Mouse (Mus musculus) intestine, embryonic 14.5 days (tissue): ENCODE data around the gene 7530416G11Rik. TPM values are rescaled to one million over a fixed set of nuclear protein-coding genes. Genes with fewer than 3 reads are reported as not detected.

Experiments
- ATAC-seq: fragments of 200-750 bp; cut with Nextera tagmentation; replicated peaks from 2 replicates; pipeline ENCODE4 v1.8.0; 2017; ENCODE audit warnings: low read depth, moderate number of reproducible peaks, moderate TSS enrichment, moderate library complexity; ENCODE audit not compliant: low FRiP score, low TSS enrichment
- DNase-seq: peaks from one replicate; pipeline ENCODE4 v3.0.0-alpha.2; 2018; ENCODE audit warnings: low spot score
- H3K27ac ChIP-seq: fragments of 300-500 bp; sonication (generic); 2 replicates; pipeline ENCODE4 v1.5.1; 2014; ENCODE audit warnings: low read depth, mild to moderate bottlenecking, control low read depth
- H3K27me3 ChIP-seq: fragments of 300-500 bp; sonication (generic); replicated peaks from 2 replicates; pipeline ENCODE4 v1.6.1; 2014; ENCODE audit warnings: low read length, control low read depth; ENCODE audit not compliant: control insufficient read depth, insufficient read depth
- H3K36me3 ChIP-seq: fragments of 300-500 bp; sonication (generic); 2 replicates; pipeline ENCODE4 v1.6.1; 2014; ENCODE audit warnings: low read length, control low read depth; ENCODE audit not compliant: control insufficient read depth, insufficient read depth
- H3K4me1 ChIP-seq: fragments of 300-500 bp; sonication (generic); replicated peaks from 2 replicates; pipeline ENCODE4 v1.6.1; 2014; ENCODE audit warnings: low read length, control low read depth, mixed read lengths; ENCODE audit not compliant: control insufficient read depth, insufficient read depth
- H3K4me2 ChIP-seq: fragments of 300-500 bp; sonication (generic); 2 replicates; pipeline ENCODE4 v1.6.1; 2014; ENCODE audit warnings: low read length
- H3K4me3 ChIP-seq: fragments of 300-500 bp; sonication (generic); 2 replicates; pipeline ENCODE4 v1.5.1; 2014; ENCODE audit warnings: low read depth, low read length, control low read depth, mixed read lengths
- H3K9ac ChIP-seq: fragments of 300-500 bp; sonication (generic); 2 replicates; pipeline ENCODE4 v1.6.1; 2014; ENCODE audit warnings: mild to moderate bottlenecking, low read length
- H3K9me3 ChIP-seq: fragments of 300-500 bp; sonication (generic); 2 replicates; pipeline ENCODE4 v1.6.1; 2016; ENCODE audit warnings: low read length, control low read depth; ENCODE audit not compliant: control insufficient read depth
- WGBS: fragments of 180-500 bp; shearing (Covaris S2); extraction: QIAGEN DNeasy Blood & Tissue Kit; methylation state at CpG from one replicate; pipeline ENCODE4 v1.1.7; 2014; 5-methylcytosine and 5-hydroxymethylcytosine counted together
- polyA plus RNA-seq: library from polyadenylated mRNA; unstranded; fragments of >200 nt; fragmentation: Nextera tagmentation; extraction: Ambion mirVana; gene quantifications from 2 replicates; pipeline ENCODE4 v1.2.1, GENCODE M21; 2014

7530416G11Rik gene
- polyA plus RNA-seq, 1 experiment from 2014 or later, result not detected

DNA sequence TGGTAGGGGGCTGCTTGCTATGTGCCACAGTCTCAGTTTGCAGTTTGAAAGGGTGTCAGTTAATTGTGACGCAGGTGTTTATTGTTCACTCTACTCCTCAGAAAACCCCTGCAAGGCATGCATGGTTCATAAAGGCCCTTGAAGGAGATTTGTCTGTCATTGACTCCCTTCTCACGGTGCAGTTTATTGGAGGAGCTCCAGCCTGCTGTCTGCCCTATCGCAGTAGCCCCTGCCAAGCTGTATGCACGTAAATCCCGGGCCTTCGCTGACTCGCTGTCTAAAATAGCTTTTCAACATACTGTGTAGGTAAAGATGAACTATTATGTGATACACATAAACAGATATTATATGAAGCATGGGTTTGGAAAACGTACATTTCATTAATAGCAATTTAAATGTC, 45.2 kb downstream of the 7530416G11Rik start:
- ATAC-seq, result no peak
- DNase-seq, result no peak
- Histone ChIP-seq H3K4me3 (no peak overlapping the region), H3K4me1 (no peaks in the 10 kb centered on the region), H3K27me3 (no peaks in the 10 kb centered on the region), H3K9ac (no peak overlapping the region), H3K9me3 (no peaks in the 10 kb centered on the region), H3K4me2 (no peak overlapping the region), H3K36me3 (peaks cover 62% of the 10 kb centered on the region), H3K27ac (no peak overlapping the region)
- 77% methylated on average over 8 of the region's 8 CpGs for WGBS

- Histone ChIP-seq H3K9ac (no peak overlapping the region), H3K27ac (no peak overlapping the region), H3K4me2 (no peak overlapping the region), H3K4me1 (no peaks in the 10 kb centered on the region), H3K9me3 (no peaks in the 10 kb centered on the region), H3K4me3 (no peak overlapping the region), H3K36me3 (peaks cover 53% of the 10 kb centered on the region), H3K27me3 (no peaks in the 10 kb centered on the region)
- ATAC-seq, result no peak
- 85% methylated on average over 8 of the region's 8 CpGs for WGBS
- no peak for DNase-seq
These were observed 46.1 kb downstream of the 7530416G11Rik start for GRCm38 (mm10) chr15:85456891-85457290.

DNA sequence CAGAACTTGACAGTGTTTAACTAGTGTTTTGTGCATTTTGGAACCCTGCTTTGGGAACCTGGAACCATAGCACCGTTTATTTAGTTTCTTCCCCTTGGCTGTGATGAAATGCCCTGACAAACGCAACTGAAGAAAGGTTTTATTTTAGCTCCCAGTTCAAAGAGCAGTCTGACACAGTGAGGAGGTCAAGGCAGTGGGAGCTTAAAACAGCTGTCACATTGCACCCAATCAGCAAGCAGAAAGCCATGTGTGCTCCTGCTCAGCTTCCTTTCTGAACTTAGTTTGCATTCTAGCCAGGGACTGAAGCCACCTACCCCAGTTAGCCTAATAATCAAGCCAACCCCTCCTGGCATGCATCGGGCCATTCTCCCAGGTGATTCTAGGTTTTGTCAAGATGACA, 56.4 kb downstream of the 7530416G11Rik start:
- H3K9ac ChIP-seq, result no peak overlapping the region
- no peaks in the 10 kb centered on the region for H3K27me3 ChIP-seq
- H3K4me2 ChIP-seq, result no peak overlapping the region
- DNase-seq (no peak), ATAC-seq (no peak)
- H3K9me3 ChIP-seq, result no peaks in the 10 kb centered on the region
- no peak overlapping the region for H3K27ac ChIP-seq
- no peak overlapping the region for H3K4me3 ChIP-seq
- 73% methylated on average over 3 of the region's 3 CpGs for WGBS
- H3K4me1 ChIP-seq, result no peaks in the 10 kb centered on the region
- peaks cover 20% of the 10 kb centered on the region; the same call in 1 of the 2 replicates for H3K36me3 ChIP-seq

Other genes with a start within 250 kb of the 7530416G11Rik start
- 253 and 275 TPM in 2 replicates for gene Atxn10, start 167.0 kb downstream of the 7530416G11Rik start, polyA plus RNA-seq
- gene Wnt7b, start 79.2 kb upstream of the 7530416G11Rik start, polyA plus RNA-seq, result 0.42 and 2.2 TPM in 2 replicates
- gene Ppara, start 231.8 kb upstream of the 7530416G11Rik start, polyA plus RNA-seq, result 6.0 and 7.6 TPM in 2 replicates